Mouse (Mus musculus) lung, embryonic 16.5 days (tissue): ENCODE measurements around the gene Mdn1. TPM values are rescaled to one million over a fixed set of nuclear protein-coding genes. Genes with fewer than 3 reads are reported as not detected.

Source experiments
- ATAC-seq: fragments of 200-750 bp; cut with Nextera tagmentation; 2 replicates; pipeline ENCODE4 v1.8.0; 2017; ENCODE audit warnings: low read depth, mild to moderate bottlenecking, moderate library complexity
- H3K27ac ChIP-seq: fragments of 300-500 bp; sonication (generic); 2 replicates; pipeline ENCODE4 v1.5.1; 2014; ENCODE audit warnings: mild to moderate bottlenecking, control low read depth, low read length
- H3K27me3 ChIP-seq: fragments of 300-500 bp; sonication (generic); 2 replicates; pipeline ENCODE4 v1.6.1; 2014; ENCODE audit warnings: low read depth, low read length, mixed read lengths; ENCODE audit not compliant: control insufficient read depth, insufficient read depth
- H3K36me3 ChIP-seq: fragments of 300-500 bp; sonication (generic); 2 replicates; pipeline ENCODE4 v1.6.1; 2014; ENCODE audit warnings: low read length; ENCODE audit not compliant: control insufficient read depth, insufficient read depth
- H3K4me1 ChIP-seq: fragments of 300-500 bp; sonication (generic); replicated peaks from 2 replicates; pipeline ENCODE4 v1.6.1; 2014; ENCODE audit warnings: low read length, mixed read lengths; ENCODE audit not compliant: control insufficient read depth, insufficient read depth
- H3K4me2 ChIP-seq: fragments of 300-500 bp; sonication (generic); 2 replicates; pipeline ENCODE4 v1.6.1; 2014; ENCODE audit warnings: low read depth, low read length, control low read depth
- H3K4me3 ChIP-seq: fragments of 300-500 bp; sonication (generic); 2 replicates; pipeline ENCODE4 v1.5.1; 2014; ENCODE audit warnings: mild to moderate bottlenecking, low read length, control low read depth
- H3K9ac ChIP-seq: fragments of 300-500 bp; sonication (generic); 2 replicates; pipeline ENCODE4 v1.6.1; 2014; ENCODE audit warnings: low read length, control low read depth
- H3K9me3 ChIP-seq: fragments of 300-500 bp; sonication (generic); 2 replicates; pipeline ENCODE4 v1.6.1; 2016; ENCODE audit warnings: low read length; ENCODE audit not compliant: control insufficient read depth
- WGBS: fragments of 180-500 bp; shearing (Covaris S2); extraction: QIAGEN DNeasy Blood & Tissue Kit; methylation state at CpG from one replicate; pipeline ENCODE4 v1.1.7; 2014; 5-methylcytosine and 5-hydroxymethylcytosine counted together
- polyA plus RNA-seq: library from polyadenylated mRNA; unstranded; fragments of >200 nt; fragmentation: Nextera tagmentation; extraction: Ambion mirVana; gene quantifications from 2 replicates; pipeline ENCODE4 v1.2.1, GENCODE M21; 2015

Gene Mdn1
- 9.2 and 10.8 TPM in 2 replicates for polyA plus RNA-seq

DNA sequence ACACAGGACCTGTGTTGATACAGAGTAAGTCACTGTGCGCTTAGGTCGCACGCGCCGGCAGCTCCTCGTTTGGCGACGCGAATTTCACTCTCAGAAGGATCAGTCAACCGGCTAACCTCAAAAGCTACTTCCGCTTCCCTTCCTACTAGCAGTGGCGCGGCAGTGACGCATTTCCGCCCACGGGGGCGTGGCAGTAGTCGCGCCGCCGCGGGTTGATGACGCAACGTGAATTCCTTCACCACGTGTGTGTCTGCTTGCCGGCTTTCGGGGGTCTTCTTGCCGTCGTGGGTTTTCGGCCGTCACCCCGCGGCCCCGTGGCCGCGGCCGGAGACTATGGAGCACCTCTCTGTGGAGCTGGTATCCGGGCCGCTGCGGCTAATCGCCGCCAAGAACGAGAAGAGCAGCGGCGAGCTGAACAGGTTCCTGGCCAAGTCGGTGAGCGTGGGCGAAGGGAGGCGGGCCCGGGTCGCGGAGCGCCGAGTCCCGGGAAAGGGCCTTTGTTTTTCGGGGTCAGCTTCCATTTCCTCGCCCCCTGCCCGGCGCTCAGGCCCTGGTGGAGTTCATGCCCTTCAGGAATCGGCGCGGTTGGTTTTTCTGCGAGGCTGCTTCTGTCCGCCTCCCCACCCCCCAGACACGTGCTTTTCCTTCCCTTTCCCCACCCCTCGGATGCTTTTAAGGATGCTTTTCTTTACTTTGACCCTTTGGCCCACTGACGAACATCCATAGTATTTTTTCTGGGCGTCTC, at the start of gene Mdn1:
Gene Mdn1 (plus strand): TSS at position 202 of the 745 bp plus-strand sequence.
- Histone ChIP-seq H3K9ac (peak within 1 kb of the TSS; percentile 79), H3K9me3 (no peaks in the 10 kb centered on the region), H3K4me1 (peaks cover 11% of the 10 kb centered on the region), H3K27ac (peak within 1 kb of the TSS; percentile 73), H3K27me3 (no peaks in the 10 kb centered on the region), H3K4me3 (peak within 1 kb of the TSS; percentile 97), H3K4me2 (peak within 1 kb of the TSS; percentile 74), H3K36me3 (0 out of 2 replicates have a peak, but pooled peaks cover 3% of the 10 kb centered on the region)
- ATAC-seq = peak; percentile 94
- under 1% methylated on average over 68 of the region's 68 CpGs for WGBS

DNA sequence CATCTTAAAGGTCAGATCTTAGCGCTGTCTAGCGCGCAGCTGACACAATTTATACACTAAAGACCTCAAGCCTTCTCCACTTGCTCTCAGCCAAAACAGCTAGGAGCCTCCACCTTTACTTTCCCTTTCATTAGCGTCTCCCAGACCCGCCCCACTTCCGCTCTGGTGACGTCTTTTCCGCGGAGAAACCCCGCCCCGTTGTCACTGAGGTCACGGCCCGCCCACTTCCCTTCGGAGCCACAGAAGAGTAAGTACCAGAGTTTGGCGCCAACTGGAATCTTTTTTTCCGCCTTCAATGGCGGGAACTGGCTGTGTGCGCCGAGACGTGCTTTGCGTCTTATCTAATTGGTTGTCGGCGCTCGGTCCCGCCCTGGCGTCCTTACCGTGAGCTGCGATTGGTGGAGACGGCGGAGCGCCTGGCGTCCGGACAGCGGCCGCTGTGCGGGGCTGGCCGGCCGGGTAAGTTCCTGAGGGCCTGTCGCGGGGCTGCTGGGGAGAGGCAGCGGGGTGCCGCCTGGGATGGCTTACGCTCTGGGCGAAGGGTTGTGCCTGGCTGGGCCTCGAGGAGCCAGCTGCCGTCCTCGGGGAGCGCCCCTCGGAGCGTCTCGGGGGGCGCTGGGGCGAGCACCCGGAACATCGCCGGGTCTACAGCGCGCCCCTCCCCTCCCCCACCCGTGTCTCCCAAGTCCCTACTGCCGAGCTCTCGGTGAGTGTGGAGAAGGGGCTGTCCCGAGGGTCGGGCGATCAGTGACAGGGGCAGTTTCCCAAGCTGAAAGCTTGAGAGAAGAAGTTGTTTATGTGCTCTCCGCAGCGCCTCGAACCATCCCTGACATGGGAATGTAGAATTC, 41.7 kb upstream of the Mdn1 start, which contains the start of gene Casp8ap2:
Gene Casp8ap2 (plus strand): TSS at position 418 of the 848 bp plus-strand sequence.
- ATAC-seq = peak; percentile 99
- peaks cover 11% of the 10 kb centered on the region for H3K4me1 ChIP-seq
- H3K9me3 ChIP-seq = no peaks in the 10 kb centered on the region
- peak within 1 kb of the TSS; percentile 81 for H3K27ac ChIP-seq
- H3K4me3 ChIP-seq = peak within 1 kb of the TSS; percentile 93
- WGBS = under 1% methylated on average over 58 of the region's 67 CpGs
- no peaks in the 10 kb centered on the region for H3K36me3 ChIP-seq
- H3K9ac ChIP-seq = peak within 1 kb of the TSS; percentile 89
- peak within 1 kb of the TSS; percentile 85 for H3K4me2 ChIP-seq
- no peaks in the 10 kb centered on the region for H3K27me3 ChIP-seq

DNA sequence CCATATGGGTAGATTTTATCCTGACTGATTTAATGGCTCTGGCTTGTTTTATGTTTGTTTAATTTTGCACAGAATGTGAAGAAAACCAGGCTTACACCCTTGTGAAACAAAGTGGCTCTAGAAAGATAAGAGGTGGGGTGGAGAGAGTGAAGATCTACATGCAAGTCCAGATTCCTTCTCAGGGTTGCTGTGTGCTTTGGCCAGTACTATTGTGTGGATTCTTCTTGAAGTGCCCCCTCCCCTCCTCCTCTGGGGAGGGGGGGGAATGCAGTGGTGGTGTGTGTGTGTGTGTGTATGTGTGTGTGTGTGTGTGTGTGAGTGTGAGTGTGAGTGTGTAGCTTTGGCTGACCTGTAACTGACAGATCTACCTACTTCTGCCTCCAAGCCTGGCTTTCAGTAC, 35.3 kb upstream of the Mdn1 start:
- Histone ChIP-seq H3K4me2 (no peak overlapping the region), H3K27me3 (no peaks in the 10 kb centered on the region), H3K4me1 (no peaks in the 10 kb centered on the region; the same call in none of the 2 replicates), H3K36me3 (no peaks in the 10 kb centered on the region), H3K9ac (no peak overlapping the region), H3K27ac (no peak overlapping the region), H3K9me3 (no peaks in the 10 kb centered on the region), H3K4me3 (no peak overlapping the region)
- ATAC-seq = peak; percentile 75

DNA sequence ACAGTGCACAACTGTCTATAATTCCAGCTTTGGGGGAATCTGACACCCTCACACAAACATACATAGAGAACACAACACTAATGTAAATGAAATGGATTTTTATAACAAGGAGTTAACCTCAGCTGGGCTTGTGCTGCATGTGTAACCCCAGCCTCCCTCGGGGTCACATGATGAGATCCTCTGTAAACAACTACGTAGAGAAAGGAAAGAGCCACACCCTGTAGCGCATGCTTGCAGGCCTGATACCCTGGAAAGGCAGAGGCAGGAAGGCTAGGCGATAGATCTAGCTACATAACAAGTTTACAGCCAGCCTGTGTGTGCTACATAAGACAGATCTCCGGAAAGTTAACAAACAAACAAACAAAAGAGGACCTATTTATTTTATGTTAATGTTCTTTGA, 5.2 kb upstream of the Mdn1 start:
- no peak overlapping the region for H3K9ac ChIP-seq
- 66% methylated on average over 5 of the region's 5 CpGs for WGBS
- no peak overlapping the region for H3K4me3 ChIP-seq
- H3K4me1 ChIP-seq = peaks cover 4% of the 10 kb centered on the region
- ATAC-seq = no peak
- no peak overlapping the region for H3K4me2 ChIP-seq
- H3K27ac ChIP-seq = no peak overlapping the region
- peaks cover 16% of the 10 kb centered on the region; the same call in 1 of the 2 replicates for H3K36me3 ChIP-seq
- H3K9me3 ChIP-seq = no peaks in the 10 kb centered on the region
- no peaks in the 10 kb centered on the region for H3K27me3 ChIP-seq

DNA sequence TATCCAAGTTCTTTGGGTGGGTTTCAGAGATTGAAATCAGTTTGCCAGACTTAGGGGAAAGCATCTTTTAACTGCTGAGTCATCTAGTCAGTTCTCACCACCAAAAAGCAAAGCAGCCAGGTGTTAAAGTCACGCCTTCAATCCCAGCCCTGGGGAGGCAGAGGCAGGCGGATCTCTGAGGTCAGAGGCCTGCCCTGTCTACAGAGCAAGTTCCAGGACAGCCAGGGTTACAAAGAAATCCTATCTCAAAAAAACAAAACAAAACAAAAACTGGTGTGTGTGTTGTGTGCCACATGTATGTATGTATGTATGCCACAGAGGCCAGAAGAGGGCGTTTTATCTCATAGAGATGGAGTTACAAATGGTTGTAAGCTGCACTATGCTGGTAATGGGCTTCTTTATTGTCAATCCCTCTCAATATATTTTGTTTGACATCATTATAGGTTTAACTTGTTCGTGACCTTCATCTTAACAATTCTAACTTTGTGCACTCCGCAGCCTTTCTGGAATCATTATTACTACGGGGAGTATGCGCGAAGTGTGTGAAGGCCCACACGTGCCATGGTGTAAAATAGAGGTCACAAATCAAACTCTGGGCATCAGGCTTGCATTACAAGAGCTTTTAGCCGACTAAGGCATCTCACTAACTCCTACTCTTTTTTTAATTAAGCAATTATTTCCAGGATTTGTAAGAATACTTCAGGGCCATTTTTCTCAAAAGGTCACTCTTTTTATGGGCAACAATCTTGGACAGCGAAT, 594 bp upstream of the Mdn1 start:
- 51% methylated on average over 11 of the region's 11 CpGs for WGBS
- Histone ChIP-seq H3K4me3 (peak overlapping the region; percentile 97), H3K27ac (peak overlapping the region; percentile 73), H3K4me2 (peak overlapping the region; percentile 74), H3K4me1 (peaks cover 11% of the 10 kb centered on the region), H3K36me3 (0 out of 2 replicates have a peak, but pooled peaks cover 3% of the 10 kb centered on the region), H3K27me3 (no peaks in the 10 kb centered on the region), H3K9ac (peak overlapping the region; percentile 79), H3K9me3 (no peaks in the 10 kb centered on the region)
- 0 out of 2 replicates have a peak, but pooled peaks have one; percentile 21 for ATAC-seq

DNA sequence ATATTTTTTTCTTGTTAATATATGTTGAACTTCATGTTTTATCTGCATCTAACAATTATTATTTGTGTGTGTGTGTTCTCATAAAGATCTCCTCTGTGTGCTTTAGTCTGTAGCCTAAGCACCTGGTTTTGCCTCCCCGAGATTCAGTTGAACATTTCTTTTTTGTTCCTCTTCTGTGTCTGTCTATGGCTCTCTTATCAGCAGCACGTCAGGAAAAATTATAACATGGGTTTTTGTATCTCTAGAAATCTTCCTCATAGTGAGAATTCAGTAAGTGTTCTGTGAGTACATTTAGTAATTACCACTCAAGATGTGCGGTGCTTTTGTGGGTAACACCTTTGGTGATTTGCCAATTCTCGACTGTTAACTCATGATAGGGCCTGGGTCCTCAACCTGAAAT, 8.9 kb downstream of the Mdn1 start:
- no peaks in the 10 kb centered on the region for H3K9me3 ChIP-seq
- H3K27ac ChIP-seq = no peak overlapping the region
- WGBS = 76% methylated on average over 4 of the region's 4 CpGs
- no peaks in the 10 kb centered on the region for H3K4me1 ChIP-seq
- no peak overlapping the region for H3K9ac ChIP-seq
- no peaks in the 10 kb centered on the region for H3K27me3 ChIP-seq
- H3K4me2 ChIP-seq = no peak overlapping the region
- H3K36me3 ChIP-seq = peaks cover 26% of the 10 kb centered on the region; the same call in 1 of the 2 replicates
- ATAC-seq = no peak
- H3K4me3 ChIP-seq = no peak overlapping the region

DNA sequence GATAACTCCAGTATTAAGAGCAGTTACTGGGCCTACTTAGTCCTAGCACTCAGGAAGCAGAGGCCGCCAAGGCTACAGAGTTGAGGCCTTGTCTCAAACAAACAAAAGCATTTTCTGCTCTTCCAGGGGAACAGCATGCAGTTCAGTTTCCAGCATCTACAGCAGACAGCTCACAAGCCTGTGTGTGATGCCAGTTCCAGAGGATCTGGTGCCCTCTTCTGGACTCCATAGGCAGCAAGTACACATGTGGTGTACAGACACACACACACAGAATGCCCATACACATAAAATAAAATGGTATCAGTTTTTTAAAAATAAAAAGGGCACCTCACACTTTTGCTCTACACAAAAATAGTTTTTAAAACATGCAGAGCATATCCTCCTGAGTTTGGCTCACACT, 11.4 kb downstream of the Mdn1 start:
- H3K27ac ChIP-seq = no peak overlapping the region
- H3K4me2 ChIP-seq = no peak overlapping the region
- WGBS = 94% methylated on average over 1 of the region's 1 CpGs
- H3K27me3 ChIP-seq = no peaks in the 10 kb centered on the region
- no peak overlapping the region for H3K9ac ChIP-seq
- H3K4me3 ChIP-seq = no peak overlapping the region
- H3K4me1 ChIP-seq = no peaks in the 10 kb centered on the region
- peaks cover 31% of the 10 kb centered on the region for H3K36me3 ChIP-seq
- ATAC-seq = no peak
- H3K9me3 ChIP-seq = no peaks in the 10 kb centered on the region

DNA sequence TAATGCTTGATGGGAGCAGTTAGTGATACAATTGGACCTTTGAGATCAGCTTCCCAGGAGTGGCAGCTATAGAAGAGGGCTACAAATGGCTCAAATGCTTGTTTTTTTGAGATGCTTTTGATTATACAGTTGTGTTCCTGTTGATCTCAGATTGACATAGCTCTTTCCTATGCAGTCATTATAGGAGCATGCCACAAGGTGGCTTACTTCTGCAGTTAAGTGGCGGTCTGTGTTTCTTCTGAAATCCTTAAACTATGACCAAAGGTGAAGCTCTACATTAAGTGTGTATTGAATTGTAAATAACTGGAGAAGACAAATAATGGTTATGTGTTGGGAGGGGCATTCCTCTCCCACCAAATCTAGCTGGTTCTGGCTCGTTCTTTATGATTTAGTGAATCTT, 12.9 kb downstream of the Mdn1 start:
- H3K36me3 ChIP-seq = peaks cover 34% of the 10 kb centered on the region
- ATAC-seq = no peak

More for the DNA sequence above, 12.9 kb downstream of the Mdn1 start:
- Histone ChIP-seq H3K4me2 (no peak overlapping the region), H3K4me1 (no peaks in the 10 kb centered on the region), H3K27me3 (no peaks in the 10 kb centered on the region), H3K4me3 (no peak overlapping the region), H3K27ac (no peak overlapping the region), H3K9me3 (no peaks in the 10 kb centered on the region), H3K9ac (no peak overlapping the region)
- WGBS = 78% methylated on average over 2 of the region's 2 CpGs
